Mouse (Mus musculus): ENCODE data around the gene Tial1.

The Tial1 gene

DNA sequence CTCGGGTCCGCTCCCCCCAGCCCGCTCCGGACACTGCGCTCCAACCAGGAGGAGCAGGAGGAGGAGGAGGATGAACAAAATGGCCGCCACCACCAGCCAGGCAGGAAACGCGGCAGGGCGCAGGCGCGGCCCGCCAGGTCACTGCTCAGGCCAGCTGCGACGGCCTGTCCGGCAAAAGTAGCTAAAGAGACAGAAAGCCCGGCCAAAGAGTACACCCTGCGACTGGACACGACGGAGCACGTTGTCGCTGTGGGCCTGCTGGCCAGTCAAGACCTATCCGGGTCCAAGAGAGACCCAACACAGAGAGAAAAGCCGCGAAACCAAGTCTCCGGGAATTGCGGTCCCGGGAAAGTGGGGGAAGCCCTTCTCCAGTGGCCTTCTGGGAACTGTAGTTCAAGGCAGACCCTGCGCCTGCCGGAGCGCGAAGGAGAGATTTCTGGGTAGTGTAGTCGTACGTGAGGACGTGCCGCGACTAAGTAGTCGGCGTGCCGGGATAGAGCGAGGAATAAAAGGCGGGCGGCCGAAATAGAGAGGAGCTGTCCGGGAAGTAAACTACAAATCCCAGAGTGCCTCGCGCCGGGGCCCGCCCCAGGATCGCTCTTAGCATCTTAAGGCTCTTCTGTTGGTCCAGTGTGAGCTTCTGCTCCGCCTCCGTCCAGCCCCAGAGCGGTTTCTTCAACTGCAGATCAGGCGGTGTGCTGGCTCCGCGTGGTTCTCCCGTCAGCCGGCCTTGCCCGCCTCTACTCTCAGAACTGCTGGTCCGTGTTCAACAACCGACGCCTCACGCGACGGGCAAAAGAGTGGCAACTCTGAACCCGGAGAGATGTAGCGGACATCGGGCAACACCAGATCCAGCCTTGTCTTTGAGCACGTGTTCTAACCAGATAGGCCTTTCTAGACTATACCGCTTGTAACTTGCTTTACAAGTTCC, at the start of gene Tial1:
Gene Tial1, minus strand, starts transcription at position 433 of the 931 bp plus-strand sequence.
- ATAC-seq (ENCODE audit: insufficient number of reproducible peaks, low FRiP score, low TSS enrichment) = peak; percentile 99

DNA sequence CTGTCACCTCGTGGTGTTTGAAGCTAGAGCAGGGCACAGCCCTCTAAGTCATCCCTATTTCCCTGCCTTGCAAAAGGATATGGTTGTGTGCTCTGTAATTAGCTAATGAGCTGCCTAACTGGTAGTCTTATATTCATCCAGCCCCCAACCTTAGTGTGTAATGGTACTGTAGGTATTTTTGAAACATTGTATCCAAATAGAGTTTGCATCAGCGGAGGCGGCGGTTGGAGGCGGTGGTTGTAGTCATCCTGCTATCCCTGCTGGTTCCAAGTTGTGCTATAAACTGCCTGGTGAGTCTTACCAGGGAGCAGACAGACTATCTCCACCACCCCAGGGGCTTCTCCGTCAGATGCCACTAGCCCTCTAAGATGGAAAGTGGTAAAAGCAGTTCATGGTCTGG, 42.6 kb upstream of the Tial1 start:
- no peak for ATAC-seq (ENCODE audit: insufficient number of reproducible peaks, low FRiP score, low TSS enrichment)

DNA sequence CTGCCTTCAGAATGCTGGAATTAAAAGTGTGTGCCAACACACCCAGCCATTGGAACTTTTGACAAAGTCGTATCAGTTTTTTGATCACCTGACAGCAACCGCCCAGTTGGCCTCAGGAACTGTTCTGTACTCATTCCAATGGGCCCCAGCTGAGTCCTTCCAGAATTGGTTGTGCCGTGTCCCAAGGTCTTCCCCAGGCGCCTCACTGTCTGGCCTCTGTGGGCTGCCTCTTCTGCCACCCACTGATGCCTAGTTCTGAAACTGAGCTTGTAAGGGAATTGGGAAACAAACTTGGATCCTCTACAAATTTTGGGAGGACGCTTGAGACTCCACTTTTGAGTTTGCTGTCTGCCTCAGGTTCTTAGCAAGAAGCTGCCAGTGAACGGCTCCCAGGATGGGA, 38.3 kb upstream of the Tial1 start:
- no peak for ATAC-seq (ENCODE audit: insufficient number of reproducible peaks, low FRiP score, low TSS enrichment)

DNA sequence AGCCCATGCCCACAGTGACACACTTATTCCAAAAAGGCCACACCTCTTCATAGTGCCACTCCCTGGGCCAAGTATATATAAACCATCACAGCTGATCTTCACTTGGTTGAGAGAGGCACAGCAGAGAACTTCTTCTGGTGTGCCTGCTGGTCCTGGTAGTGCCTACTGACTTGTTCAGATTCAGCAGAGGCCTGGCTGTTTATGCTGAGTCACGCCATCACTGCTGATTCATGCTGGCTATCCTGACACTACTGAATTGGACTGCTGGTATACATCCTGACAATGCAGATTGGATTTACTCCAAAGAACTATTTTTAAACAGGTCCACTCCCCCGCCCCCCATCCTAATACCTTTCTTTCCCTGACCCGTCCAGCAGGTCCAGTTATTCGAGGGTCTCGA, 33.0 kb upstream of the Tial1 start:
- ATAC-seq (ENCODE audit: insufficient number of reproducible peaks, low FRiP score, low TSS enrichment) = no peak

DNA sequence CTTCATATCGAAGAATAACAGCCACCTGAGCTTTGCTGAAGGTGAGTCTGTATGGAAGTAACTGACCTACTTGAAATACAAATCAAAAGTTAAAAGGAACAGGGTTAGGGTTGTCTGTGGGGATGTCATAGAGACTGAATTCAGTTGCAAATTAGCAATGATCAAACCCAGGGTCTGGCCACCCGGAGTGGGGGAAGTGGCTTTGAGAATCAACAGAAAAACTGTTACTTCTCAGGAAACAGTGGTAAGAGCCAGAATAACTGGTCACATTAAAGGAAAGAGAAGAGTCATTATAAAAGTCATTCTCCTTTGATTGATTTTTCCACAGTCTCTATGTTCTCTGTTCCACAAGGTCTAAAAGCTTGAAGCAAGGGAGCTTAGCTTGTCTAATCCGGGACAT, 27.5 kb upstream of the Tial1 start:
- ATAC-seq (ENCODE audit: insufficient number of reproducible peaks, low FRiP score, low TSS enrichment) = no peak

DNA sequence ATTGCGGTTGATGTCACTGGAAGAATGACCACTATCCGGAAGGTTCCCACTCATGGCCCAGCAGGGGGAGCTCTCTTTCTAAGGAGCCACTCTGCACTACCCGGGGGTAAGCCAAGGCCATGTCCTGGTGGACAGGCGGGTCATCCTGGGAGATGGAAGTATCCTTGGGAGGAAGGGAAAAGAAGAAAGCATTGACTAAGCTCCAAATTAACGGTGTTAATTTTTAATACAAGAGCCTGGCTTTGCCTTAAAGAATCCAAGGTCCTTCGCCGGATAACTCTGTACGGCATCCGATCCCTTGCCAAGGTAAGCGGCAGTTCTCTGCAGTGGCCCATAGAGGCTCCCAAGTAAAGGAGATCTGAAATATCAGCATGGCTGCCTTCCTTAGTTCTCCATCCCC, 12.8 kb upstream of the Tial1 start:
- peak; percentile 88; the same call in 1 of the 2 replicates for ATAC-seq (ENCODE audit: insufficient number of reproducible peaks, low FRiP score, low TSS enrichment)

DNA sequence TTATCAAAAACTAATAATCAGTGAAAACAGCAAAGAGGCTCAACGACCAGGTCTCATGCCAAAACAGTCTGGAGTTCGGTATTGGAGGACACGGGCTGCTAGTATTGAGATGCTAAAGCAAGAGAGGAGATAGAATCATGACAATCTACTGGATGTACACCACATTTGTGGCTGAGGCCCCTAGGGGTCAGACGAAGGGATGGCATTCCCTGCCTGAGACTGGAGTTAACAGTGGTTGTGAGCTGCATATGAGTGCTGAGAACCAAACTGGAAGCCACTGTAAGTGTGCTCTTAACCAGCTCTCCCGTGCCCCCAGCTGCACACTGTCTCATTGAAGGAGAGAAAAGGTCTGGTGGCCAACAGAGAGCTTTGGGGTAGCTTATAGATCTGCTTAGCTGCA, 889 bp upstream of the Tial1 start:
- ATAC-seq (ENCODE audit: insufficient number of reproducible peaks, low FRiP score, low TSS enrichment) = no peak

DNA sequence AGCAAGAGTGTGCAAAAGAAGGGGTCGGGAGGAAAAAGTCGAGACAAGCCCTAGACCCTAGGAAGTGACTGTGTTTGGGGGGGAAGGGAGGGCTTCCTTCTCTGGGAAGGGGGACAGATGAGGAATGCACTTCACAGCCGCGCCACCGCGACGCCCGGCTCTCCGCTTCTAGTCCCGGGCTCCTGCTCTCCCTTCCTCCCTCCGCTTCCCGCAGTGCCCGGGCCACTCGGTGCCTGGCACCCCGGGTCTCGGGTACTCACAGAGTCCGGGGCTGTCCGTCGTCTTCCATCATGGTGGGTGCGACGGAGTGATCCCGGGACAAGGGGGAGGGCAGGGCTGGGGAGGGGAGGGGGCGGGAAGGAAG, 670 bp downstream of the Tial1 start:
- ATAC-seq (ENCODE audit: insufficient number of reproducible peaks, low FRiP score, low TSS enrichment) = 0 out of 2 replicates have a peak, but pooled peaks have one; percentile 5

DNA sequence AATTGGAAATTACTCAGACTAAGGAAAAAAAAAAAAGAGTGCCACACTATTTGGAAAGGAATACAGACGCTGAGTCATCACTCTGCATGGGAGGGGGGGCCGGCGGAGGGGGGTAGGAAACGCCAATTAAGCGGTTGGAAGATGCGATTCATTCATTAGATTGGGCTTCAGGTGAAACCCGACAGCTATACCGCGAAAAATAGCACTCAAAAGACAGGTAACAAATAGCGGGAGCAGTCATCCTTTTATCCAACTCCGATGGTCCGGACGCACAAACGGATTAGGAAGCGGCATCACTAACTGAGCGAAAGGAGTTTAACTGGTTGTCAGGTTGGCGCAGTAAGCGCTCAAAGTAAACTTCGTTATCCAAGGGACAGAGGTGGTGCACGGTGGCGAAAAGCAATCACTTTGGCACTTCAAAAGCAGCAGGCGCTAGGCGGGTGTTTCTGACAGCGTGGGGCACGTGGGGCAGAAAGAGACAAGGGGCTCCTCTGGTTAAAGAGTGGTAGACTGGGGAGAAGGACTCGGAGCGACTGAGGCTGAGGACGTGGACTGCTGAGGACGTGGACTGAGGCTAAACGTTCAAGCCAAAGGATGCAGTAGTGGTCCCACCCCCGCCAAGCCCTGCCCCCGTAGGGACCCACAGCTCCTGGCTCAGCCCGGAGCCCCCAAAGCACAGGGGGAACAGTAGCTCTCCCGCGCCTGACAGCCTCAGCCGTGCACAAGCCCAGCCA, 1.2 kb downstream of the Tial1 start:
- no peak for ATAC-seq (ENCODE audit: insufficient number of reproducible peaks, low FRiP score, low TSS enrichment)

DNA sequence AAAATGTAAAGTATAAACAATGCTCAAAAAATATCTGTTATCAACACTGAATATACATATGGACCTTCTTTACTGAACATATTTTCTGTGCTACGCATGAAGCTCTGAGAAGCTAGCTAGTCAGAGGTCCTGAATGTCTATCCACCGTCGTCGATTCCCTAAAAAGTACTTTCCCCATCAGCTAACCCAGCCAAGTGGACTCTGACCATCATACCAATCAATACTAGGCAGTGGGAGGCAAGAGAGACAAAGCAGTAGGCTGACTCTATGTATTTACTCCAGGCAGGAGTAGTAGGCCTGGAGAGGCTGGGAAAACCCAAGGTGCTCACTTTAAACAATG, 1.8 kb downstream of the Tial1 start:
- no peak for ATAC-seq (ENCODE audit: insufficient number of reproducible peaks, low FRiP score, low TSS enrichment)

DNA sequence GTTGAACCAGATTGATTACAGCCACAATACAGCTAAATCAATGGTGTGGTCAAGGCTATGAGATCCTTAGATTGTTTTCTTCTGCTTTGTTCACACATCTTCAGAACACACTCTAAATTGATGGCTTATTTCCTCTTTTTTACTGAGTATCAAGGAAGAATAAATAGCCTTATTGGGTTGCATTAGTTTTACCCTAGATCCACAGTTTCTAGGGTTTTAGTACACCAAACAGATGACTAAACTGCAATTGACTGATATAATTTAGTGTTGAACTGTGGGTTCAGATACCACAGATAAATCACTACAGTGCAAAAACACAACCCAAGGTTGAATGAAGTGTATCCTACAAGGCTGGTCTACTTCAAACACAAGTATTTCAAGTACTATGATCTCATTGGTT, 3.5 kb downstream of the Tial1 start:
- ATAC-seq (ENCODE audit: insufficient number of reproducible peaks, low FRiP score, low TSS enrichment) = no peak

DNA sequence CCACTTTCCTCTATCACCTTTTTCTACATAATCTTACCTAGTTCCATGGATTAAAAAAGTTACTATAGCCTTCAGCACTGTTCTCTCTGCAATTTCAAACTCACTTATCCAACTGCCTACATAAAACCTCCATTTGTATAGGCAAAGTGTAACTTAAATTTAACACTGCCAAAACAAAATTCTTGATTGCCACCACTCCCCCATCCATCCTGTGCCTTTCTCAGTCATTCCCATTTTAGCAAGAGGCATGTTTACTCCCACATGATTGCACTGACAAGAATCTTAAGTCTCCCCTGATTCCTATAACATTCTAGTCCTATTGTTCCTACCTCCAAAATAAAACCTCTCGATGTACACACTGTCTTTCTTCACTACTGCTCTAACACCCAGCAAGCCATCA, 8.8 kb downstream of the Tial1 start:
- no peak for ATAC-seq (ENCODE audit: insufficient number of reproducible peaks, low FRiP score, low TSS enrichment)

DNA sequence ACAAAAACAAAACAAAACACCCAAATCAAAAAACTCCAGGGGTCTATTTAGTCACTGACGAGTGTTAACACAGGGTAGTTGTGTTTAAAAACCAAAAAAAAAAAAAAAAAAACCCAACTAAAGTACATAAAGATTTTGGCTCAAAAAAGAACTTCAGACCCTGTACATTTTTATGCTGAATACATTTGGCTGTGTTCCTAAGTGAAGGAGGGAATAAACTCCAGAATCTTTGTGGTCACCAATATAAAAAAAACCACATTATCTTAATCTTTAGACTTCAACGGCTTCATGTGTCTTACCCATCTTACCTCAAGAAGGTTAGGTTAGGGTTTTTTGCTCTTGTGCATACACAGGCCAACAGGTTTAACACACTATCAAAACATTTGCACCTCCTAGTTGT, 20.9 kb downstream of the Tial1 start:
- ATAC-seq (ENCODE audit: insufficient number of reproducible peaks, low FRiP score, low TSS enrichment) = no peak

DNA sequence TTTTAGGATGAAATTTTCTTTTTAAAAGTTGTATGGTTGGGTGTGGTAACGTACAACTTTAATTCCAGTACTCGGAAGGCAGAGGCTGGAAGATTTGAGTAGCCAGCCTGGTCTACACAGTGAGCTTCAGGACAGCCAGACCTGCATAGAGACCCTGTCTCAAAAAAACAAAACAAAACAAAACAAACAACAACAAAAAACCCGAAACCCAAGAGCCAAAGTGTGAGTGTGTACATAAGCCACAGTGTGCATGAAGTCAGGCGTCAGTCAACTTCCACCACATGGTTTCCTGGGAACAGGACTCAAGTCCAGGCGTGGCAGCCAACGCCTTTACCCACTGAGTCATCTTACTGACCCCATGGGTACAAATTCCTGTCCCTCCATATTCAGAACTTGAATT, 22.3 kb downstream of the Tial1 start:
- ATAC-seq (ENCODE audit: insufficient number of reproducible peaks, low FRiP score, low TSS enrichment) = no peak

DNA sequence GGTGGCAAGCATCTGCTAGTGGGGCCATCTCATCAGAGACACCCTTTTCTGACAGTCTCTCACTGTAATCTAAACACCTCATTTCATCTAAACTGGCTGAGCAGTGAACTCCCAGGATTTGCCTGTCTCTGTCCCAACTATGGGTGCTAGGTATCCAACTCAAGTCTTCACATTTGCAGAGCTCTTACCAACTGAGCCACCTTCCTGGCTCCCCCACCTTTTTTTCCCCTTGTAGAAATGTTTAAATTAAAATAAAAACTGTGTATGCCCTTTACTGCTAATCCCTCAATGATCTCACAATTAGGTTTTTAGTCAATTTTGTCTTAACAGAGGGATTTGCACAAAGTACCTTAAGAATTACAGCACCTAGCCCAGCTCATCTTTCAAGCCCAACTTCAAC, 23.4 kb downstream of the Tial1 start:
- ATAC-seq (ENCODE audit: insufficient number of reproducible peaks, low FRiP score, low TSS enrichment) = no peak

DNA sequence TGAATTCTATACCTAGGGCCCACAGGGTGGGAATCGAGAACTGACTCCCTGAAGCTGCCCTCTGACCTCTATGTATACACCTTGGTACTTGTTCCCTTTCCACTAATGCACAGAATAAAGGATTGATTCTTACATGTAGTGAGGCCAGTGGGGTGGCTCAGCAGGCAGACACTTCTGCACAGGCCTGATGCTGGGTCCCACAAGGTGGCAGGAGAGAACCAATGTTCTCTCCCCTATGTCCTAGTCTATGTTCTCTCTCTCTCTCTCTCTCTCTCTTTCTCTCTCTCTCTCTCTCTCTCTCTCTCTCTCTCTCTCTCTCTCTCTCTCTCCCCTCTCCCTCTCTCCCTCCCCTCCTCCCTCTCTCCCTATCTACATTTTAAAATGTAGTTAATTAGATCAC, 28.3 kb downstream of the Tial1 start:
- no peak for ATAC-seq (ENCODE audit: insufficient number of reproducible peaks, low FRiP score, low TSS enrichment)

DNA sequence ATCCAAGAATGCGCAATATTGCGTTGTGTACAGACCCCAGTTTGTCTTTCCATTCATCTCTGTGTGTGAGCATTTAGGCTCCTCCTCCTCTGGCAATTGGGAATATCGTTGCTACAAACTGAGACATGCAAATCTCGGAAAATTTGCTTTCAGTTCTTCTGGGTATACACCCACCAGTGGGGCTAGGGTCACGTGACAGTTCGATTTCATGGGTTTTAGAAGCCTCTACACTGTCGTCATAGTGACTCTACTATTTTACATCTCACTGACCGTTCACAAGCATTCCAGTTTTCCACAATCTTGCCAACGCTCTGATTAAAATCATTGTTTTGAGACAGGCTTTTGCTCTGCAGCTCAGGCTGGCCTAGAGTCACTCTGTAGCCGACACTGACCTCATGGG, 28.9 kb downstream of the Tial1 start:
- no peak for ATAC-seq (ENCODE audit: insufficient number of reproducible peaks, low FRiP score, low TSS enrichment)

DNA sequence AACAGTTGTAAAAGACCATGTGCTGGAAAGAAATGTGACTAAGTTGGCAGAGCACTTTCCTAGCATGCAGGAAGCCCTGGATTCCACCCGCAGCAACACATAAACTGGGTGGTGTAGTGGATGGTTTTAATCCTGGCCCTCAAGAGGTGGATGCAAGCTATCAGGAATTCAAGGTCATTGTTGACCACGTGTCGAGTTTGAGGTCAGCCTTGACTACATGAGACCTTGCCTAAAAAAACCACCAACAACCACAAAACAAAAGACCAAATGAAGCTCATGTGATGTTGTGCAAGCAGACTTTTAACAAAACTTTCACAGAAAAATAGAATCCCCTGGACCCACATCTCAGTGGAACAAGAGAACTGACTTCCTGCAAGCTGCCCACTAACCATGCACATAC, 39.0 kb downstream of the Tial1 start:
- no peak for ATAC-seq (ENCODE audit: insufficient number of reproducible peaks, low FRiP score, low TSS enrichment)

DNA sequence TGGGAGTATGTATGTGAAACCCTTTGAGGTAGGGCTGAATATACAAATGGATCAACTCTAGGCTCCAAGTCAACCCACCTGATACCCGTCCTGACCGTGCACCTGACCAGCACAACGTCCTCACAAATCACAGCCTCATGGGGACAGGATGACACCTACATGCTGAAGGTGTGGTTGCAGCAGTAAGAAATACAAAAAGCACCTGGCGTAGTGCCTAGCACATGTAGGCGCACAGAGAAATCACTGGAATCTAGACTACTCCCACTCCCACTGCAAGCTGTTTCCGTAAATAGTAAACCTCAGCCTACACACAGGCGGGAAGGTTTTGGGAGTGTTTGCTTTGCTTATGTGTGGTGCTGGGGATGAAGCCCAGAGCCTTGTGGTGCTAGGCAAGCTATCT, 39.8 kb downstream of the Tial1 start:
- ATAC-seq (ENCODE audit: insufficient number of reproducible peaks, low FRiP score, low TSS enrichment) = no peak

DNA sequence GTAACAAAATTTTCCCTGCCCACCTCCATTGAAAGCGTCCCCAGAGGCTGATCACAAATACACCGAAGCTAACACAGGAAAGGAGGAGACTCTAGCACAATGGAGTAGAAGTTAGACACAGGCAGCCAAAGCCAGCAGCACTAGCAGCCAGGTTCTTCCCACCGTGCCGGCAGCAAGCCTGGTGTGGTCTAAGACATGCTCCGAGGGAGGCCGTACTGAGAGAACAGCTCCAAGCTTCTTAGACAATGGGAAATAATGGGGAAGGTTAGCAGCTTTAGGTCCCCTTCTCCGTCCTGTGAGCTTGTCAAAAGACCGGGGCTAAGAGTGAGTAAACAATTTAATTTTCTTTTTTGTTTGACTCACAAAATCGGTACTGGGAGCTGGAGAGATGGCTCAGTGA, 41.8 kb downstream of the Tial1 start:
- no peak for ATAC-seq (ENCODE audit: insufficient number of reproducible peaks, low FRiP score, low TSS enrichment)

DNA sequence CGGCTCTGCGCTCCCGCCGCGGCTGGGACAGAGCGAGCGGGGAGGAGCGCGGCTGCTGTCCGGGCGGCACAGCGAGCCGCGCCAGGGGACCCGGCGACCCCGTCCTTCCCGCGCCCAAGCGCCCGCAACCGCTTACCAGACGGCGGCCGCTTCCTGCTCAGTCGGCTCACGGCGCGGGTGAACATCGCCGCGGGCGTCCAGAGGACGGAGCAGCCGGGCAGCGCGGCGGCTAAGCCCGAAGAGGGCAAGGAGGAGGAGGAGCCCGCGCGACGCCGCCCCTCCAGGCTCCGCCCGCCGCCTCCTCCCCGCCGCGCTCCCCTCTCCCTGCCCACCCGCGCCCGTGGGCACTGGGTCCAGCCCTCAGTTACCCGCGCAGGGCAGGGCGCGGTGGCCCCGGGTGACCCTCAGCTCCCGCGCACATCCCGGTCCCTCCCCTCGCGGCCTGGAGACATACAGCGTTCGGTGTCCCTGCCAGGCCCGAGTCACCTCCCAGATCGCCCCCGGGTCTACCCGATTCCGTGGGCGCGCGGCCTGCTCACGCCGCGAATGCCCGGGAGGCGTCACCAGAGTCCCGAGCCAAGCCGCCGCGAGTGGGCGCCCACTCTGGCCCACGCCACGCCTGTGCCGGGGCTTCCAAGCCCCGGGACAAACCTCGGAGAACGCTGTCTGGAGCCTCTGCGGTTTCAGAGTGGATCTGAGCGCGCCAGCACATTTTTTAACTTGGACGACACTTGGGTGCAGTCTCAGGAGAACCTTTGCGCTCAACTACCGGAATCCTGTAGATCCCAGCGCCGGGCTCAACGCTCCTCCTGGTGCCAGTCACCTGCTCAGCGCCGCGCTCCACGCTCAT, 43.4 kb downstream of the Tial1 start, which contains the start of gene Rgs10:
Gene Rgs10, minus strand, starts transcription at position 829 of the 850 bp plus-strand sequence.
- ATAC-seq (ENCODE audit: insufficient number of reproducible peaks, low FRiP score, low TSS enrichment) = no peak; the same call in 1 of the 2 replicates
